Mouse (Mus musculus): ENCODE measurements around the gene Umad1.

GRCm38 (mm10) chr6:8364033-8364756 is 105.1 kb downstream of the Umad1 start:
- TF ChIP-seq CTCF (IDR thresholded peaks at IDR 0.05; ENCODE audit: low read depth): no peak
- TF ChIP-seq EP300 (optimal IDR thresholded peaks at IDR 0.05): no peak
